Mouse (Mus musculus): ENCODE results near the gene Sept8. TPM values are rescaled to one million over a fixed set of nuclear protein-coding genes. Genes with fewer than 3 reads are reported as not detected.

Sept8 gene
- polyA plus RNA-seq, 1 experiment from 2014 or later, result 18.2 TPM

DNA sequence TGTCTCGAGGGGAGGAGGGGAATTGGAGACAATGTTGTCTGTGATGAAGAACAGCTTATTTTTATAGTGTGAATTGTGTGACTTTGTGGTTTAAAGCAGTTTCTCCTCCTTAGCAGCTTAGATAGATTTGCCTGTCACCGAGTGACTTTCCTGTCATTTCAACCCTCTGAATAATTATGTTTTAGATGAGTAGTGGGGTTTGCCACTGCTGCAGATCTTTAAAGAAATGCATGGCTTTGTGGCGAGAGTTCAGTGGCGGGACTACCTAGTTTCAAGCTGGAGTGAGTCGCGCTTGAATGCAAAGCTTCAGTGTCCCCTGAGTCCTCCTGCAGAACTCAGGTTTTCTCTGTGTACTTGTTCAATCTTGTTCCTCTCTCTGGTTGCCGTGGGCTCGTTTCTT lies 69.2 kb downstream of the Sept8 start:
- Histone ChIP-seq H3K9ac (no peak overlapping the region), H3K4me2 (no peak overlapping the region), H3K36me3 (replicated peaks) (peaks cover 12% of the 10 kb centered on the region; the same call in 1 of the 2 replicates), H3K27me3 (no peaks in the 10 kb centered on the region), H3K9me3 (replicated peaks) (no peaks in the 10 kb centered on the region), H3K27ac (replicated peaks) (no peak overlapping the region), H3K4me3 (replicated peaks) (no peak overlapping the region), H3K4me1 (replicated peaks) (peaks cover 4% of the 10 kb centered on the region; the same call in 1 of the 2 replicates)
- no peak for ATAC-seq (ENCODE audit: insufficient read depth)
- 69% methylated on average over 8 of the region's 8 CpGs for WGBS (ENCODE audit: insufficient replicate concordance)

DNA sequence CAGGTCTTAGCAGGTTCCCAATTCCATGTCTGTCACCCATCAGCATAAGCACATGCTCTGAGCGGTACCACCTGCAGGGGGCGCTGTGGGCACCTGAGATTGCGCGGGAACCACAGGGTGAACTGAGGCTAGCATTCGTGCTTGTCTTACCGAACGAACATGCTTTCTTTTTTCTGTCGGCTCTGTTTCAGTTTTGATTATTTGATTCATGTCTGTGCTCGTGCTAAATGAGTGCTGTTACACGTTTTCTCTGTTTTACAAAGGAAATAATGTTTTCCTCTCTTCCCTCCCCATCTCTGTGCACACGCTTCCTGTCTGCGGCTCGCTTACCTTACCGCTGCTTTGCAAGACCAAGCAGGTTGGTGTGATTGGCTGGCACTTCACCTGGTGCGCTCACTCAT lies 71.3 kb downstream of the Sept8 start:
- 0 out of 2 replicates have a peak overlapping the region, but pooled peaks have one; percentile 1 for H3K9ac ChIP-seq
- no peaks in the 10 kb centered on the region for H3K36me3 ChIP-seq (replicated peaks)
- H3K27me3 ChIP-seq, result no peaks in the 10 kb centered on the region
- H3K4me3 ChIP-seq (replicated peaks), result peak overlapping the region; percentile 43
- H3K27ac ChIP-seq (replicated peaks), result no peak overlapping the region
- H3K4me2 ChIP-seq, result peak overlapping the region; percentile 60
- ATAC-seq (ENCODE audit: insufficient read depth), result no peak
- 11% methylated on average over 15 of the region's 15 CpGs for WGBS (ENCODE audit: insufficient replicate concordance)
- no peaks in the 10 kb centered on the region for H3K9me3 ChIP-seq (replicated peaks)
- H3K4me1 ChIP-seq (replicated peaks), result no peaks in the 10 kb centered on the region; the same call in 1 of the 2 replicates

DNA sequence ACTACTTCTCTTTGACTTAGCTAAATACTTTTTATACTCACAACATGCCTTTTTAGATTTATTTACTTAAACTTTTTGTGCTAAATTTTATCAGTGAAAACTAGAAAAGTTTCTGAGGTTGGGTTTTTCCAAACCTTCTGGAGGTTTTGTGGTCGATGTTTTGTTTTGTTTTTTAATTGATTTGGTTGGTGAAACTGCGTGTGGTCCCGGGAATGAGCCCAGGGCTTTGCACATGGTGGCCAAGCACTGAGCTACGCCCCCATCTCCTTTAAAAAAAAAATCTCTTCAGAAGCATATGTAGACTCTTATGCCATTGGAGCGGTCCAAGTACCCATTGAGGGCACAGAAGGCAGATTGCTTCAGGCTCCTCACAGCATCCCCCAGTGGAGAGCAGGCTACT lies 72.1 kb downstream of the Sept8 start:
- H3K4me2 ChIP-seq, result no peak overlapping the region
- no peak overlapping the region for H3K27ac ChIP-seq (replicated peaks)
- no peak overlapping the region for H3K4me3 ChIP-seq (replicated peaks)
- H3K36me3 ChIP-seq (replicated peaks), result no peaks in the 10 kb centered on the region
- no peak overlapping the region for H3K9ac ChIP-seq
- no peaks in the 10 kb centered on the region for H3K9me3 ChIP-seq (replicated peaks)
- 77% methylated on average over 5 of the region's 5 CpGs for WGBS (ENCODE audit: insufficient replicate concordance)
- no peak for ATAC-seq (ENCODE audit: insufficient read depth)
- H3K27me3 ChIP-seq, result no peaks in the 10 kb centered on the region
- H3K4me1 ChIP-seq (replicated peaks), result no peaks in the 10 kb centered on the region; the same call in 1 of the 2 replicates

Other genes with a start within 250 kb of the Sept8 start
- 37.1 and 41.7 TPM in 2 replicates for gene Hspa4, start 218.8 kb upstream of the Sept8 start, polyA plus RNA-seq (2015; fragmentation: Nextera tagmentation; extraction: Ambion mirVana)
- gene Zcchc10, start 194.6 kb upstream of the Sept8 start, polyA plus RNA-seq (2015; fragmentation: Nextera tagmentation; extraction: Ambion mirVana), result 7.2 and 7.8 TPM in 2 replicates
- gene Aff4, start 168.4 kb upstream of the Sept8 start, polyA plus RNA-seq (2015; fragmentation: Nextera tagmentation; extraction: Ambion mirVana), result 8.0 and 9.7 TPM in 2 replicates
- gene Leap2, start 96.1 kb upstream of the Sept8 start, polyA plus RNA-seq (2015; fragmentation: Nextera tagmentation; extraction: Ambion mirVana), result 49.7 and 54.7 TPM in 2 replicates
- 473 and 512 TPM in 2 replicates for gene Uqcrq, start 88.4 kb upstream of the Sept8 start, polyA plus RNA-seq (2015; fragmentation: Nextera tagmentation; extraction: Ambion mirVana)
- gene Gdf9, start 88.2 kb upstream of the Sept8 start, polyA plus RNA-seq (2015; fragmentation: Nextera tagmentation; extraction: Ambion mirVana), result 0.13 and 0.24 TPM in 2 replicates
- 0.09 and 0.13 TPM in 2 replicates for gene Gm10447, start 62.1 kb upstream of the Sept8 start, polyA plus RNA-seq (2015; fragmentation: Nextera tagmentation; extraction: Ambion mirVana)
- 2.9 and 4.0 TPM in 2 replicates for gene Shroom1, start 62.1 kb upstream of the Sept8 start, polyA plus RNA-seq (2015; fragmentation: Nextera tagmentation; extraction: Ambion mirVana)
- gene Gm9837, start 48.8 kb upstream of the Sept8 start, polyA plus RNA-seq (2015; fragmentation: Nextera tagmentation; extraction: Ambion mirVana), result not detected in 2 replicates
- gene Gm9945, start 39.1 kb upstream of the Sept8 start, polyA plus RNA-seq (2015; fragmentation: Nextera tagmentation; extraction: Ambion mirVana), result 0.62 and 0.99 TPM in 2 replicates
- 18.7 and 23.0 TPM in 2 replicates for gene Sowaha, start 39.0 kb upstream of the Sept8 start, polyA plus RNA-seq (2015; fragmentation: Nextera tagmentation; extraction: Ambion mirVana)
- 7.3 and 7.5 TPM in 2 replicates for gene Kif3a, start 48.1 kb downstream of the Sept8 start, polyA plus RNA-seq (2015; fragmentation: Nextera tagmentation; extraction: Ambion mirVana)
- gene Il4, start 99.4 kb downstream of the Sept8 start, polyA plus RNA-seq (2015; fragmentation: Nextera tagmentation; extraction: Ambion mirVana), result 0.35 and 0.52 TPM in 2 replicates
- gene Il13, start 115.4 kb downstream of the Sept8 start, polyA plus RNA-seq (2015; fragmentation: Nextera tagmentation; extraction: Ambion mirVana), result not detected in 2 replicates
- gene Rad50, start 188.1 kb downstream of the Sept8 start, polyA plus RNA-seq (2015; fragmentation: Nextera tagmentation; extraction: Ambion mirVana), result 11.8 and 12.7 TPM in 2 replicates
- not detected in 2 replicates for gene Il5, start 201.5 kb downstream of the Sept8 start, polyA plus RNA-seq (2015; fragmentation: Nextera tagmentation; extraction: Ambion mirVana)